Mouse (Mus musculus): ENCODE measurements around the gene Sac3d1.

DNA sequence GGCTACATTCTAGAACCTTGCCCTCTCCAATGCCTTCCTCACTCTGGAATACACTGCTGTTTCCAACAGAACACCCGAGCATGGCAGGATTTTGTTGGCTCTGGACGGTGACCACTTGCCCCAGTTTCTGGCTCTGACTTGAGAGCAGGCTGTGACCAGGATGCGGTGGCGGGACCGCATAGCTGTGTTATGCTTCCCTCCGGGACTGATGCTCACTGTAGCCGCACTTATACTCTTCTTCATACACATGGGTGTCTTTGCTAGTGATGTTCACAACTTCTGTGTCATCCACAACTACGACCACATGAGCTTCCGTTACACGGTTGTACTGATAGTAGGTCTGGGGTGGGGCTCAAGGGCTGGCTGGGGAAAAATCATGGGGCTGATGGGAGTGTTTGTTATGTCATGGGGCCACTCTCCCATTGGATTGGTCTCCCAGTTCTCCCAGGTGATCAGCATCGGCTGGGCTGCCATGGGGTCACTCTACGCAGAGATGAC, 38.4 kb downstream of the Sac3d1 start, which contains the start of gene Tmem262:
- no peak for TF ChIP-seq CTCF (IDR thresholded peaks at IDR 0.05; ENCODE audit: low read depth, low read length)
- no peak for TF ChIP-seq POLR2A (IDR thresholded peaks at IDR 0.05; ENCODE audit: borderline replicate concordance, low read depth, low read length)

All from bone marrow macrophage, adult 2 months (primary cell).